ENCODE assay signal across 22 mouse cellular contexts in genomic region chr2:30906641-30907040, GRCm38 (mm10). TPM values are rescaled to one million over a fixed set of nuclear protein-coding genes. Genes with fewer than 3 reads are reported as not detected.
DNase-seq lines count a peak whose midpoint lies in the region; ATAC-seq lines count a peak whose summit lies in the region.
"Had no signal": no experiment of that assay in that cellular context is flagged by ENCODE, and none has a peak within 500 bp of the region (broad histone marks: within the 10 kb centered on the region; RNA-seq: fewer than 3 reads in every experiment).

No protein-coding gene starts in this region.

- H3K27me3 ChIP-seq in neural tube, embryonic 15.5 days (replicated peaks), result peaks cover 22% of the 10 kb centered on the region
- H3K27me3 ChIP-seq: embryonic facial prominence, embryonic 12.5 days had no signal

- no peak overlapping the region for H3K4me3 ChIP-seq in neural tube, embryonic 15.5 days (replicated peaks)
- H3K4me3 ChIP-seq: embryonic facial prominence, embryonic 12.5 days; forebrain, embryonic 13.5 days; forebrain, embryonic 15.5 days had no signal

- no peaks in the 10 kb centered on the region for H3K9me3 ChIP-seq in neural tube, embryonic 15.5 days (replicated peaks)
- H3K9me3 ChIP-seq: embryonic facial prominence, embryonic 12.5 days; forebrain, embryonic 13.5 days; forebrain, embryonic 15.5 days; G1E had no signal

- H3K27ac ChIP-seq in neural tube, embryonic 15.5 days (replicated peaks), result no peak overlapping the region
- H3K27ac ChIP-seq: embryonic facial prominence, embryonic 12.5 days; forebrain, embryonic 13.5 days; forebrain, embryonic 15.5 days had no signal

- DNase-seq in adrenal gland, adult (ENCODE audit: inconsistent age in 2 of 2, low spot score in 1 of 2), result peak; percentile 31 to 60
- DNase-seq in adrenal gland, postnatal 36 days, result no peak
- DNase-seq in Muller cell, postnatal 12 days (ENCODE audit: inconsistent ontology term), result peak; percentile 62
- peak; percentile 66 for DNase-seq in ZHBTc4 (ENCODE audit: low read depth, low spot score)
- DNase-seq: adrenal gland, adult 8-10 months; adrenal gland, postnatal 14 days; B cell, adult 2 months; cerebellum, adult 11 months; cerebellum, adult 18-20 months; cerebellum, adult 8-10 months; cerebellum, adult 9-11 months; cerebellum, postnatal 14 days; cerebellum, postnatal 36 days; embryo, embryonic 11 days; forebrain, postnatal 0 days had no signal

- no peaks in the 10 kb centered on the region for H3K36me3 ChIP-seq in neural tube, embryonic 15.5 days
- H3K36me3 ChIP-seq: embryonic facial prominence, embryonic 12.5 days; forebrain, embryonic 15.5 days; G1E had no signal

- no peak overlapping the region for H3K4me2 ChIP-seq in neural tube, embryonic 15.5 days
- H3K4me2 ChIP-seq: embryonic facial prominence, embryonic 12.5 days; forebrain, embryonic 13.5 days; forebrain, embryonic 15.5 days had no signal

- ATAC-seq in neural tube, embryonic 15.5 days (ENCODE audit: low FRiP score), result no peak
- ATAC-seq: CD4-positive, CD25-positive, alpha-beta regulatory T cell, adult 4 months; forebrain, embryonic 13.5 days; forebrain, embryonic 15.5 days; forebrain, postnatal 0 days had no signal

- H3K4me1 ChIP-seq in neural tube, embryonic 15.5 days, result peaks cover 13% of the 10 kb centered on the region

- 86% methylated on average over 4 of the region's 4 CpGs for WGBS in neural tube, embryonic 15.5 days

- no peak overlapping the region for H3K9ac ChIP-seq in neural tube, embryonic 15.5 days (replicated peaks)
- H3K9ac ChIP-seq: embryonic facial prominence, embryonic 12.5 days; forebrain, embryonic 13.5 days; forebrain, embryonic 15.5 days; forebrain, postnatal 0 days had no signal

RNA-seq across cellular contexts. Expression of gene Ptges, which starts 23.0 kb away (rescaled TPM):
- 10 to 100 TPM; 22.4 to 34.9 TPM for total RNA-seq in adrenal gland, postnatal 36 days (2021)
- polyA plus RNA-seq in neural tube, embryonic 15.5 days (2015; fragmentation: Nextera tagmentation; extraction: Ambion mirVana), result 3.6 and 4.0 TPM in 2 replicates
- total RNA-seq: common myeloid progenitor, adult 5-6 weeks had no signal
- polyA plus RNA-seq: CD4-positive, CD25-positive, alpha-beta regulatory T cell, adult 4 months; G1E had no signal

RNA-seq across cellular contexts. Expression of gene Tor1b, which starts 46.1 kb away (rescaled TPM):
- 10 to 100 TPM; 53.0 to 53.3 TPM for total RNA-seq in adrenal gland, postnatal 36 days (2021)
- polyA plus RNA-seq in neural tube, embryonic 15.5 days (2015; fragmentation: Nextera tagmentation; extraction: Ambion mirVana), result 17.3 and 20.2 TPM in 2 replicates

Comparison
In these comparisons a context has a peak if more than half of its experiments do, and no peak if none do; other contexts are left out.
1. DNase-seq: peak in adrenal gland, adult (2 of 2), Muller cell, postnatal 12 days (single experiment) and ZHBTc4 (single experiment); none in adrenal gland, postnatal 36 days (0 of 2).